Comparison of ENCODE assay signal across 8 mouse cellular contexts in the genomic region with DNA sequence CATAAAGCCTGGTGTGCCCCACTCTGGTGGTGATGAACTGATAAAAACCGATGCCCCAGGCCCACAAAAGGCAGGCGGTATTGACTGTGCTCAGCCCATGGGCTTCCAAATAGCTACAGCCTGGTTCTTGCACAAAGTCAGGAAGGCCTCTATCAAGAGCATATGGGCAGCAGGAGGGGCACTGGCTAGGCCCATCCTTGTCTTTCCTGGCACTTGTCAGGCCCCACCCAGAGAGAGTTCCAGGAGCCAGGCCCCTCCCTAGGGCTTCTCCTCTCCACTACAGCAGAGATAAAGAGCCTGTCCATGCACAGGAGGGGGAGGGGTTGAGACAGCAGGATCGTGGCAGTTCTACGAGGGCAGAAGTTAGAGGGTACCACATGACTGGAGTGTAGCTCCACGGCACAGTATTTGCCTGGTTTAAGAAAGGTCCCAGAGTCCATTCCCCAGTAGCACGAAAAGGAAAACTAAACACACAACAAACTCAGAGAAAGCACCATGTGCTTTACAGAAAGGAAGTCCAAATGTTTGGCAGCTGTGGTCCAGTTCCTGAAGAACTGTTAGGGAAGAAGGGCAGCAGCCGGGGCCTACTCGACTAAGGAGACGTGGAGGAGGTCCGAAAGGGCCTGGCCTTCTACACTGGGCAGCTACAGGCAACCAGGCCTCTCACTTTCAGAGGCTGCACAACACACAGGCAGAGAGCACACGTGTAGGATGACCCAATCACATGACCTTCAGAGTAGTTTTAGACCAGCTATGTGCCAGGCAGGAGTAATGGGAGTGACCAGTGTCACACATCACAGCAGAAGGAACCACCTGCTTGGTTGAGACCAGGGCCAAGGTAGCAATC. TPM values are rescaled to one million over a fixed set of nuclear protein-coding genes. Genes with fewer than 3 reads are reported as not detected.
DNase-seq lines count a peak whose midpoint lies in the region; ATAC-seq and TF ChIP-seq lines count a peak whose summit lies in the region.

No protein-coding gene starts in this region.

- H3K4me1 ChIP-seq in hindbrain, embryonic 15.5 days (replicated peaks): peaks cover 3% of the 10 kb centered on the region; the same call in 1 of the 2 replicates
- H3K4me1 ChIP-seq in hindbrain, embryonic 13.5 days (replicated peaks): peaks cover 44% of the 10 kb centered on the region
- peaks cover 62% of the 10 kb centered on the region for H3K4me1 ChIP-seq in embryonic facial prominence, embryonic 15.5 days
- peaks cover 66% of the 10 kb centered on the region for H3K4me1 ChIP-seq in kidney, postnatal 0 days (replicated peaks; ENCODE audit: insufficient read depth, low read length)
- H3K4me1 ChIP-seq in forebrain, embryonic 16.5 days (replicated peaks; ENCODE audit: control insufficient read depth, insufficient read depth, low read length): no peaks in the 10 kb centered on the region

- DNase-seq in kidney, postnatal 0 days (ENCODE audit: low spot score): no peak
- no peak for DNase-seq in layer of hippocampus, adult 9-10 months (ENCODE audit: low spot score)

- peak; percentile 30; the same call in 1 of the 2 replicates for ATAC-seq in hindbrain, embryonic 15.5 days (ENCODE audit: low FRiP score, low read depth)
- ATAC-seq in hindbrain, embryonic 13.5 days (ENCODE audit: low FRiP score): no peak
- ATAC-seq in embryonic facial prominence, embryonic 15.5 days (ENCODE audit: insufficient number of reproducible peaks, low FRiP score, low TSS enrichment, low read depth): no peak
- ATAC-seq in kidney, postnatal 0 days (replicated peaks; ENCODE audit: low FRiP score, low read depth): 0 out of 2 replicates have a peak, but pooled peaks have one; percentile 1
- peak; percentile 37 for ATAC-seq in megakaryocyte progenitor cell, adult 5-6 weeks (replicated peaks; ENCODE audit: poor library complexity)
- no peak for ATAC-seq in CD4-positive, CD25-positive, alpha-beta regulatory T cell, adult 4 months
- ATAC-seq in forebrain, embryonic 16.5 days: no peak

- WGBS in hindbrain, embryonic 15.5 days: 76% methylated on average over 11 of the region's 11 CpGs
- 75% methylated on average over 11 of the region's 11 CpGs for WGBS in hindbrain, embryonic 13.5 days
- 57% methylated on average over 11 of the region's 11 CpGs for WGBS in embryonic facial prominence, embryonic 15.5 days
- WGBS in kidney, postnatal 0 days: 51% methylated on average over 11 of the region's 11 CpGs
- 83% methylated on average over 11 of the region's 11 CpGs for WGBS in forebrain, embryonic 16.5 days

- peaks cover 5% of the 10 kb centered on the region; the same call in 1 of the 2 replicates for H3K36me3 ChIP-seq in hindbrain, embryonic 15.5 days
- H3K36me3 ChIP-seq in hindbrain, embryonic 13.5 days: peaks cover 15% of the 10 kb centered on the region
- H3K36me3 ChIP-seq in embryonic facial prominence, embryonic 15.5 days: peaks cover 6% of the 10 kb centered on the region; the same call in 1 of the 2 replicates
- no peaks in the 10 kb centered on the region for H3K36me3 ChIP-seq in kidney, postnatal 0 days (ENCODE audit: insufficient read depth, low read length)
- H3K36me3 ChIP-seq in forebrain, embryonic 16.5 days (ENCODE audit: control insufficient read depth, insufficient read depth): no peaks in the 10 kb centered on the region

- no peak overlapping the region for H3K4me3 ChIP-seq in hindbrain, embryonic 15.5 days
- H3K4me3 ChIP-seq in hindbrain, embryonic 13.5 days: no peak overlapping the region
- no peak overlapping the region for H3K4me3 ChIP-seq in embryonic facial prominence, embryonic 15.5 days (replicated peaks)
- H3K4me3 ChIP-seq in kidney, postnatal 0 days (replicated peaks; ENCODE audit: low read depth, low read length): no peak overlapping the region
- H3K4me3 ChIP-seq in forebrain, embryonic 16.5 days (replicated peaks; ENCODE audit: low read length): no peak overlapping the region

- no peak overlapping the region for H3K9ac ChIP-seq in hindbrain, embryonic 15.5 days
- no peak overlapping the region for H3K9ac ChIP-seq in hindbrain, embryonic 13.5 days
- H3K9ac ChIP-seq in embryonic facial prominence, embryonic 15.5 days: no peak overlapping the region
- no peak overlapping the region for H3K9ac ChIP-seq in kidney, postnatal 0 days (ENCODE audit: low read depth, low read length)
- H3K9ac ChIP-seq in forebrain, embryonic 16.5 days (replicated peaks; ENCODE audit: low read depth, low read length): no peak overlapping the region

- no peak overlapping the region for H3K4me2 ChIP-seq in hindbrain, embryonic 15.5 days
- no peak overlapping the region for H3K4me2 ChIP-seq in hindbrain, embryonic 13.5 days
- no peak overlapping the region for H3K4me2 ChIP-seq in embryonic facial prominence, embryonic 15.5 days (replicated peaks)
- H3K4me2 ChIP-seq in kidney, postnatal 0 days (ENCODE audit: low read length): no peak overlapping the region
- no peak overlapping the region for H3K4me2 ChIP-seq in forebrain, embryonic 16.5 days (ENCODE audit: low read length)

- H3K27me3 ChIP-seq in hindbrain, embryonic 15.5 days: no peaks in the 10 kb centered on the region
- H3K27me3 ChIP-seq in hindbrain, embryonic 13.5 days: no peaks in the 10 kb centered on the region
- no peaks in the 10 kb centered on the region for H3K27me3 ChIP-seq in embryonic facial prominence, embryonic 15.5 days
- H3K27me3 ChIP-seq in kidney, postnatal 0 days (ENCODE audit: insufficient read depth, low read length): no peaks in the 10 kb centered on the region
- H3K27me3 ChIP-seq in forebrain, embryonic 16.5 days (replicated peaks; ENCODE audit: control insufficient read depth, insufficient read depth, low read length): no peaks in the 10 kb centered on the region

- TF ChIP-seq CTCF in kidney, postnatal 0 days (IDR thresholded peaks at IDR 0.05; ENCODE audit: low read depth): no peak

- no peak overlapping the region for H3K27ac ChIP-seq in hindbrain, embryonic 15.5 days (replicated peaks)
- H3K27ac ChIP-seq in hindbrain, embryonic 13.5 days: no peak overlapping the region
- peak overlapping the region; percentile 80 for H3K27ac ChIP-seq in embryonic facial prominence, embryonic 15.5 days (replicated peaks)
- peak overlapping the region; percentile 83 for H3K27ac ChIP-seq in kidney, postnatal 0 days
- no peak overlapping the region for H3K27ac ChIP-seq in forebrain, embryonic 16.5 days (ENCODE audit: low read length)

- H3K9me3 ChIP-seq in hindbrain, embryonic 15.5 days: no peaks in the 10 kb centered on the region
- no peaks in the 10 kb centered on the region for H3K9me3 ChIP-seq in hindbrain, embryonic 13.5 days
- no peaks in the 10 kb centered on the region for H3K9me3 ChIP-seq in embryonic facial prominence, embryonic 15.5 days (replicated peaks)
- H3K9me3 ChIP-seq in kidney, postnatal 0 days (replicated peaks; ENCODE audit: low read length): no peaks in the 10 kb centered on the region
- no peaks in the 10 kb centered on the region for H3K9me3 ChIP-seq in forebrain, embryonic 16.5 days (ENCODE audit: control insufficient read depth, low read length)

RNA-seq across cellular contexts. Expression of a gene that starts 3.8 kb away (rescaled TPM):
- polyA plus RNA-seq in hindbrain, embryonic 15.5 days (2015; fragmentation: Nextera tagmentation; extraction: Ambion mirVana): 1.9 and 2.2 TPM in 2 replicates
- 2.0 and 2.7 TPM in 2 replicates for polyA plus RNA-seq in hindbrain, embryonic 13.5 days (2015; fragmentation: Nextera tagmentation; extraction: Ambion mirVana)
- 19.6 and 23.0 TPM in 2 replicates for polyA plus RNA-seq in embryonic facial prominence, embryonic 15.5 days (2015; fragmentation: Nextera tagmentation; extraction: Ambion mirVana)
- 11.1 and 12.1 TPM in 2 replicates for polyA plus RNA-seq in kidney, postnatal 0 days (2015; fragmentation: Nextera tagmentation; extraction: Ambion mirVana)
- 4.9 and 8.7 TPM in 2 replicates for total RNA-seq in megakaryocyte progenitor cell, adult 5-6 weeks (2015)
- total RNA-seq in megakaryocyte progenitor cell, adult 5-6 weeks (2017): 2.8 and 8.2 TPM in 2 replicates
- 1 to 10 TPM in 1 of 2 experiments, under 1 TPM in 1; 0.94 to 1.5 TPM for polyA plus RNA-seq in CD4-positive, CD25-positive, alpha-beta regulatory T cell, adult 4 months (2017; shearing (Covaris generic))
- polyA plus RNA-seq in forebrain, embryonic 16.5 days (2015; fragmentation: Nextera tagmentation; extraction: Ambion mirVana): 1.2 and 1.8 TPM in 2 replicates

RNA-seq across cellular contexts. Expression of a gene that starts 8.2 kb away (rescaled TPM):
- 0.93 and 1.1 TPM in 2 replicates for polyA plus RNA-seq in hindbrain, embryonic 15.5 days (2015; fragmentation: Nextera tagmentation; extraction: Ambion mirVana)
- polyA plus RNA-seq in hindbrain, embryonic 13.5 days (2015; fragmentation: Nextera tagmentation; extraction: Ambion mirVana): 0.88 and 1.0 TPM in 2 replicates
- 1.6 and 2.6 TPM in 2 replicates for polyA plus RNA-seq in embryonic facial prominence, embryonic 15.5 days (2015; fragmentation: Nextera tagmentation; extraction: Ambion mirVana)
- polyA plus RNA-seq in kidney, postnatal 0 days (2015; fragmentation: Nextera tagmentation; extraction: Ambion mirVana): 13.7 and 16.1 TPM in 2 replicates
- total RNA-seq in megakaryocyte progenitor cell, adult 5-6 weeks (2015): 0.57 and 1.0 TPM in 2 replicates
- 0.37 and 1.2 TPM in 2 replicates for total RNA-seq in megakaryocyte progenitor cell, adult 5-6 weeks (2017)
- polyA plus RNA-seq in CD4-positive, CD25-positive, alpha-beta regulatory T cell, adult 4 months (2017; shearing (Covaris generic)): 1 to 10 TPM; 1.9 to 2.8 TPM
- 0.93 and 0.95 TPM in 2 replicates for polyA plus RNA-seq in forebrain, embryonic 16.5 days (2015; fragmentation: Nextera tagmentation; extraction: Ambion mirVana)

RNA-seq across cellular contexts. Expression of a gene that starts 29.5 kb away (rescaled TPM):
- polyA plus RNA-seq in hindbrain, embryonic 15.5 days (2015; fragmentation: Nextera tagmentation; extraction: Ambion mirVana): 42.9 and 43.4 TPM in 2 replicates
- 49.9 and 55.3 TPM in 2 replicates for polyA plus RNA-seq in hindbrain, embryonic 13.5 days (2015; fragmentation: Nextera tagmentation; extraction: Ambion mirVana)
- 32.9 and 38.1 TPM in 2 replicates for polyA plus RNA-seq in embryonic facial prominence, embryonic 15.5 days (2015; fragmentation: Nextera tagmentation; extraction: Ambion mirVana)
- polyA plus RNA-seq in kidney, postnatal 0 days (2015; fragmentation: Nextera tagmentation; extraction: Ambion mirVana): 37.2 and 40.1 TPM in 2 replicates
- total RNA-seq in megakaryocyte progenitor cell, adult 5-6 weeks (2015): 19.1 and 24.5 TPM in 2 replicates
- 155 and 199 TPM in 2 replicates for total RNA-seq in megakaryocyte progenitor cell, adult 5-6 weeks (2017)
- polyA plus RNA-seq in CD4-positive, CD25-positive, alpha-beta regulatory T cell, adult 4 months (2017; shearing (Covaris generic)): 10 to 100 TPM; 42.0 to 46.9 TPM
- polyA plus RNA-seq in forebrain, embryonic 16.5 days (2015; fragmentation: Nextera tagmentation; extraction: Ambion mirVana): 56.2 and 60.7 TPM in 2 replicates

RNA-seq across cellular contexts. Expression of a gene that starts 29.7 kb away (rescaled TPM):
- 18.7 and 23.8 TPM in 2 replicates for polyA plus RNA-seq in hindbrain, embryonic 15.5 days (2015; fragmentation: Nextera tagmentation; extraction: Ambion mirVana)
- 25.0 and 25.9 TPM in 2 replicates for polyA plus RNA-seq in hindbrain, embryonic 13.5 days (2015; fragmentation: Nextera tagmentation; extraction: Ambion mirVana)
- 21.4 and 23.9 TPM in 2 replicates for polyA plus RNA-seq in embryonic facial prominence, embryonic 15.5 days (2015; fragmentation: Nextera tagmentation; extraction: Ambion mirVana)
- 11.1 and 11.7 TPM in 2 replicates for polyA plus RNA-seq in kidney, postnatal 0 days (2015; fragmentation: Nextera tagmentation; extraction: Ambion mirVana)
- 12.3 and 23.3 TPM in 2 replicates for total RNA-seq in megakaryocyte progenitor cell, adult 5-6 weeks (2015)
- total RNA-seq in megakaryocyte progenitor cell, adult 5-6 weeks (2017): 16.0 and 17.7 TPM in 2 replicates
- polyA plus RNA-seq in CD4-positive, CD25-positive, alpha-beta regulatory T cell, adult 4 months (2017; shearing (Covaris generic)): 10 to 100 TPM; 21.9 to 41.9 TPM
- 25.6 and 26.0 TPM in 2 replicates for polyA plus RNA-seq in forebrain, embryonic 16.5 days (2015; fragmentation: Nextera tagmentation; extraction: Ambion mirVana)

RNA-seq across cellular contexts. Expression of a gene that starts 45.4 kb away (rescaled TPM):
- polyA plus RNA-seq in hindbrain, embryonic 15.5 days (2015; fragmentation: Nextera tagmentation; extraction: Ambion mirVana): 0.17 and 0.19 TPM in 2 replicates
- not detected in 2 replicates for polyA plus RNA-seq in hindbrain, embryonic 13.5 days (2015; fragmentation: Nextera tagmentation; extraction: Ambion mirVana)
- polyA plus RNA-seq in embryonic facial prominence, embryonic 15.5 days (2015; fragmentation: Nextera tagmentation; extraction: Ambion mirVana): 0.54 and 0.57 TPM in 2 replicates
- polyA plus RNA-seq in kidney, postnatal 0 days (2015; fragmentation: Nextera tagmentation; extraction: Ambion mirVana): 16.5 and 17.6 TPM in 2 replicates
- total RNA-seq in megakaryocyte progenitor cell, adult 5-6 weeks (2015): 2.6 and 5.5 TPM in 2 replicates
- total RNA-seq in megakaryocyte progenitor cell, adult 5-6 weeks (2017): 1.6 and 5.1 TPM in 2 replicates
- polyA plus RNA-seq in CD4-positive, CD25-positive, alpha-beta regulatory T cell, adult 4 months (2017; shearing (Covaris generic)): not detected
- 0.18 TPM in 1 of 2 replicates, not detected in the other for polyA plus RNA-seq in forebrain, embryonic 16.5 days (2015; fragmentation: Nextera tagmentation; extraction: Ambion mirVana)

Comparison
In these comparisons a context has a peak if more than half of its experiments do, and no peak if none do; other contexts are left out.
1. ATAC-seq: peak in hindbrain, embryonic 15.5 days (single experiment), kidney, postnatal 0 days (single experiment) and megakaryocyte progenitor cell, adult 5-6 weeks (single experiment); none in hindbrain, embryonic 13.5 days (single experiment), embryonic facial prominence, embryonic 15.5 days (single experiment), CD4-positive, CD25-positive, alpha-beta regulatory T cell, adult 4 months (single experiment) and forebrain, embryonic 16.5 days (single experiment).
2. H3K27ac ChIP-seq: peak in embryonic facial prominence, embryonic 15.5 days (single experiment) and kidney, postnatal 0 days (single experiment); none in hindbrain, embryonic 15.5 days (single experiment), hindbrain, embryonic 13.5 days (single experiment) and forebrain, embryonic 16.5 days (single experiment).